Mouse (Mus musculus): ENCODE measurements around the gene Cnr1. TPM values are rescaled to one million over a fixed set of nuclear protein-coding genes. Genes with fewer than 3 reads are reported as not detected.
A peak's percentile ranks its signal among the peaks of the same experiment; 100 is the strongest.

The Cnr1 gene
- 0.43 and 0.62 TPM in 2 replicates for polyA plus RNA-seq (2016; fragmentation: Nextera tagmentation; extraction: Ambion mirVana)

- H3K4me1 ChIP-seq (replicated peaks) = 0 out of 2 replicates have a peak, but pooled peaks cover 4% of the 10 kb centered on the region
- H3K27ac ChIP-seq (ENCODE audit: poor library complexity, severe bottlenecking) = no peak within 1 kb of the TSS
- H3K9ac ChIP-seq = peak within 1 kb of the TSS; percentile 59
- no peaks in the 10 kb centered on the region for H3K9me3 ChIP-seq (replicated peaks)
- peak within 1 kb of the TSS; percentile 79 for H3K4me2 ChIP-seq
- WGBS = under 1% methylated on average over 67 of the region's 77 CpGs
- H3K4me3 ChIP-seq = peak within 1 kb of the TSS; percentile 53
- peak; percentile 85 for ATAC-seq (ENCODE audit: insufficient number of reproducible peaks, low FRiP score)
- H3K27me3 ChIP-seq (replicated peaks) = peaks cover 33% of the 10 kb centered on the region
- no peaks in the 10 kb centered on the region for H3K36me3 ChIP-seq
Observed at GRCm38 (mm10) chr4:33924234-33924888, at the start of gene Cnr1. Gene Cnr1, plus strand, starts transcription at chr4:33924593.

- ATAC-seq (ENCODE audit: insufficient number of reproducible peaks, low FRiP score) = no peak
- H3K4me2 ChIP-seq = no peak overlapping the region
- H3K4me3 ChIP-seq = no peak overlapping the region
- 74% methylated on average over 3 of the region's 3 CpGs for WGBS
- H3K9ac ChIP-seq = no peak overlapping the region
- H3K9me3 ChIP-seq (replicated peaks) = no peaks in the 10 kb centered on the region; the same call in 1 of the 2 replicates
- no peak overlapping the region for H3K27ac ChIP-seq (ENCODE audit: poor library complexity, severe bottlenecking)
- H3K27me3 ChIP-seq (replicated peaks) = no peaks in the 10 kb centered on the region
- no peaks in the 10 kb centered on the region for H3K4me1 ChIP-seq (replicated peaks)
- H3K36me3 ChIP-seq = no peaks in the 10 kb centered on the region
Observed at GRCm38 (mm10) chr4:33879944-33880343, 44.4 kb upstream of the Cnr1 start.

DNA sequence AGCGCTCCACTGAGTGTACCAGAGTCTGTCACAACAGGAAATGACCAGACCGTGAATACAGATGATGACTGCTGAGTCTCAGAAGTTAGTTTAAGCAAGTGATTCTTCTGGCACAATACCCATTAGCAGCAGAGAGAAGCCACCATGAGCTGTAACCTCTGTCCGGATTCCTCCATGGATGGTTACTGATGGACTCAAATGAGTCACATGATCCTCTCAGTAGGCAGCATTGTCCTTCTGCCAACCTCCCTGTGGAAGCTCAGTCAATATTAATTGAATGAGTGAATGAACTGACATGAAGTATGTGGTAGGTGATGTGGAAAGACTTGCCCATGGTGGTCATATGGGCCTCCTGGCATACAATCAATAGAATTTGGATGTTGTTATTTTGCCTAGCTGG lies 38.4 kb upstream of the Cnr1 start:
- H3K27me3 ChIP-seq (replicated peaks) = no peaks in the 10 kb centered on the region
- no peak overlapping the region for H3K9ac ChIP-seq
- H3K4me3 ChIP-seq = no peak overlapping the region
- no peaks in the 10 kb centered on the region; the same call in 1 of the 2 replicates for H3K9me3 ChIP-seq (replicated peaks)
- ATAC-seq (ENCODE audit: insufficient number of reproducible peaks, low FRiP score) = no peak
- no peaks in the 10 kb centered on the region for H3K36me3 ChIP-seq
- no peak overlapping the region for H3K4me2 ChIP-seq
- H3K27ac ChIP-seq (ENCODE audit: poor library complexity, severe bottlenecking) = no peak overlapping the region
- 67% methylated on average over 3 of the region's 3 CpGs for WGBS
- no peaks in the 10 kb centered on the region for H3K4me1 ChIP-seq (replicated peaks)

DNA sequence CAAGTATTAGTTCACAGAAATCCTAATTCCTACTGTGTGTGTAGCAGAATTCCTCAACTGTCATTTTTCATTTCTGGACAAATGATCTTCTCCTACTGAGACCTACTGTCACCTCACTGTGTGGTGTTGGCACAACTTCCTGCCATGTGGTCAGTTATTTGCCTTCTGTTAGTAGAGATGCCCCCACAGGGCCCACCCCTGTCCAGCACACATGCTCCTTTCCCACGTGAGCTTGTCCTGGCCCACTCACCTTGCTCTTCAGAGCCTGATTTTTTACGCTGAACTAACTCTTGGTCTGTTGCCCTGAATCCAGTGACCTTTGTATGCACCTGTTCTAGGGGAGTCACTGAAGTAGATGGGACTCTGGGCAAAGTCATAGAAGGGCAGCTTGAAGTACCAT lies 34.4 kb upstream of the Cnr1 start:
- ATAC-seq (ENCODE audit: insufficient number of reproducible peaks, low FRiP score) = no peak

DNA sequence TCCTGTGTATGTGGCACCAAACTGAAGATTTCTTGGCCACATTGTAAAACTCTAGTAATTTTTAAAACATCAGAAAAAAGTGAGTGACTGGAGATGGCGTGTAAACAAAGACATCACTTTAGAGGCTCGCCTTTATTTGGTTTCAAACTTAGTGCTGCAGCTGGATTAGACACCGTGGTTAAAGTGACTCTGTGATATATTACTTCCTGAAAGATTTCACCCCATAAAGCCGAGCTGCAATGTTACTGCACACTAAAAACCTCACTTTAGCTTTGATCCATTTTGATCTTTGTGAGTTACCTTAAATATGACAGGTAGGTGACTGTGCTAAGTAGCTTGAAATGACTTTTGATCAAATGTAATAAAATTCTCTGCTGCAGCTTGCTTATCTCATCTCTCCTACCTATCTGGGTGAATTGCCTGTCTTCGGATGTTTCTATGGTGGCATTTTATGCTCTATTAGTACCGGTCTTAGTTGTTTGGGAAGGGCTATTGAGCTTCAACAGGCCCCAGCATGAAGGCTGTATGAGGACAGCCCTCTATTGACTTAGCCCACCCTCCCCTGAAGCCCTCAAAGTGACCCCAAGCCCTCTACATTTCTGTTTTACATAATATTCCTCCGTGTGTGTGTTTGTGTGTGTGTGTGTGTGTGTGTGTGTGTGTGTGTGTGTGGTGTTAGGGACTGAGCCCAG lies 32.1 kb upstream of the Cnr1 start:
- H3K36me3 ChIP-seq = no peaks in the 10 kb centered on the region
- H3K27me3 ChIP-seq (replicated peaks) = no peaks in the 10 kb centered on the region
- H3K9ac ChIP-seq = no peak overlapping the region
- no peaks in the 10 kb centered on the region for H3K9me3 ChIP-seq (replicated peaks)
- no peak overlapping the region for H3K4me3 ChIP-seq
- WGBS = 62% methylated on average over 7 of the region's 7 CpGs
- ATAC-seq (ENCODE audit: insufficient number of reproducible peaks, low FRiP score) = no peak
- no peak overlapping the region for H3K27ac ChIP-seq (ENCODE audit: poor library complexity, severe bottlenecking)
- no peaks in the 10 kb centered on the region for H3K4me1 ChIP-seq (replicated peaks)
- H3K4me2 ChIP-seq = no peak overlapping the region

More for the DNA sequence above, 34.4 kb upstream of the Cnr1 start:
- Histone ChIP-seq H3K4me3 (no peak overlapping the region), H3K36me3 (no peaks in the 10 kb centered on the region), H3K27me3 (replicated peaks) (no peaks in the 10 kb centered on the region), H3K4me2 (no peak overlapping the region), H3K9ac (no peak overlapping the region), H3K27ac (ENCODE audit: poor library complexity, severe bottlenecking) (no peak overlapping the region), H3K4me1 (replicated peaks) (no peaks in the 10 kb centered on the region), H3K9me3 (replicated peaks) (no peaks in the 10 kb centered on the region)
- 75% methylated on average over 2 of the region's 2 CpGs for WGBS

DNA sequence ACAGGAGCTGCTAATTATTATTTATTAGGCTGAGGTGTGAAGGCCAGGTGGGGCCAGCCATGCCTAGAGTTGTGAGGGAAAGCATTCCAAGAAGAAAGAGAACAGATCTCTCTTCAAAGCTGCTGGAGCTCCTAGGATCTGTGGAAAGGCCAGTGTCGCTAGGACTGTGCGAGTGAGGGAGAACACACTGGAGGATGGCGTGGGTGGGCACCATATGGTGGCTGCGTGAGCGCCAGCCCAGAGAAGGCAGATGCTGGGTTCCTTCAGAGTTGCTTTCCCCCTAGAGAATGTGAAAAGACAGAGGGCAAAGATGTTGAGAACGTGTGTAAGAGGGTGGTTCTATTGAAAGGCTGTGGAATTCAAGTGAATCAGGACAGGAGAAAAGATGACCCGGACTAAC lies 30.6 kb upstream of the Cnr1 start:
- Histone ChIP-seq H3K4me1 (replicated peaks) (no peaks in the 10 kb centered on the region), H3K36me3 (no peaks in the 10 kb centered on the region), H3K27ac (ENCODE audit: poor library complexity, severe bottlenecking) (no peak overlapping the region), H3K4me2 (no peak overlapping the region), H3K27me3 (replicated peaks) (no peaks in the 10 kb centered on the region), H3K9me3 (replicated peaks) (no peaks in the 10 kb centered on the region), H3K9ac (no peak overlapping the region), H3K4me3 (no peak overlapping the region)
- 78% methylated on average over 7 of the region's 7 CpGs for WGBS
- ATAC-seq (ENCODE audit: insufficient number of reproducible peaks, low FRiP score) = no peak

- no peak for ATAC-seq (ENCODE audit: insufficient number of reproducible peaks, low FRiP score)
- 69% methylated on average over 8 of the region's 8 CpGs for WGBS
Observed at GRCm38 (mm10) chr4:33895046-33895445, 29.3 kb upstream of the Cnr1 start.

GRCm38 (mm10) chr4:33895491-33895890 lies 28.9 kb upstream of the Cnr1 start:
- Histone ChIP-seq H3K36me3 (no peaks in the 10 kb centered on the region), H3K27me3 (replicated peaks) (no peaks in the 10 kb centered on the region), H3K4me3 (no peak overlapping the region), H3K9me3 (replicated peaks) (no peaks in the 10 kb centered on the region), H3K9ac (no peak overlapping the region), H3K4me1 (replicated peaks) (no peaks in the 10 kb centered on the region), H3K27ac (ENCODE audit: poor library complexity, severe bottlenecking) (no peak overlapping the region), H3K4me2 (no peak overlapping the region)
- 91% methylated on average over 2 of the region's 2 CpGs for WGBS
- no peak for ATAC-seq (ENCODE audit: insufficient number of reproducible peaks, low FRiP score)

More at GRCm38 (mm10) chr4:33895046-33895445, 29.3 kb upstream of the Cnr1 start:
- Histone ChIP-seq H3K4me1 (replicated peaks) (no peaks in the 10 kb centered on the region), H3K9me3 (replicated peaks) (no peaks in the 10 kb centered on the region), H3K27me3 (replicated peaks) (no peaks in the 10 kb centered on the region), H3K9ac (no peak overlapping the region), H3K4me3 (no peak overlapping the region), H3K36me3 (no peaks in the 10 kb centered on the region), H3K4me2 (no peak overlapping the region), H3K27ac (ENCODE audit: poor library complexity, severe bottlenecking) (no peak overlapping the region)

DNA sequence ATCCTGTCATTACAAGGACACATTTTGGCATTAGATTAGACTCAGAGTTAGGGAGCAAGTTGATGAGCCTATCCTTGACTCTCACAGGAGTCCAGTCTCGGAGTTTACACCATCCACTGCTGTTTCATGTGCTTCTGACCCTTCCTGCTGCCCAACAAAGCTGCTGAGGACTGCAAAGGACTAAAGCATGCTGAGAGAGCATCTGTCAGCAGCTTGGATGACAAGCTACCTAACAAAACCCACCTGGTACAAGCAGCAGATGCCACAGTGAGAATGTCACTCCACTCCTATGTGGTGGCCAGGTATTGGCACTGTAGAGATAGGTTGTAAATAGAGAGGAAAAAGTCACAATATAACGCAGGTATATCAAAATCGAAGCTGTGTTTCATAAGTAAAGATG lies 22.7 kb upstream of the Cnr1 start:
- ATAC-seq (ENCODE audit: insufficient number of reproducible peaks, low FRiP score) = no peak
- no peaks in the 10 kb centered on the region for H3K36me3 ChIP-seq
- no peak overlapping the region for H3K9ac ChIP-seq
- H3K4me2 ChIP-seq = no peak overlapping the region
- H3K4me1 ChIP-seq (replicated peaks) = no peaks in the 10 kb centered on the region
- no peaks in the 10 kb centered on the region for H3K9me3 ChIP-seq (replicated peaks)
- no peaks in the 10 kb centered on the region for H3K27me3 ChIP-seq (replicated peaks)
- H3K27ac ChIP-seq (ENCODE audit: poor library complexity, severe bottlenecking) = no peak overlapping the region
- H3K4me3 ChIP-seq = no peak overlapping the region
- WGBS = 64% methylated on average over 3 of the region's 3 CpGs

DNA sequence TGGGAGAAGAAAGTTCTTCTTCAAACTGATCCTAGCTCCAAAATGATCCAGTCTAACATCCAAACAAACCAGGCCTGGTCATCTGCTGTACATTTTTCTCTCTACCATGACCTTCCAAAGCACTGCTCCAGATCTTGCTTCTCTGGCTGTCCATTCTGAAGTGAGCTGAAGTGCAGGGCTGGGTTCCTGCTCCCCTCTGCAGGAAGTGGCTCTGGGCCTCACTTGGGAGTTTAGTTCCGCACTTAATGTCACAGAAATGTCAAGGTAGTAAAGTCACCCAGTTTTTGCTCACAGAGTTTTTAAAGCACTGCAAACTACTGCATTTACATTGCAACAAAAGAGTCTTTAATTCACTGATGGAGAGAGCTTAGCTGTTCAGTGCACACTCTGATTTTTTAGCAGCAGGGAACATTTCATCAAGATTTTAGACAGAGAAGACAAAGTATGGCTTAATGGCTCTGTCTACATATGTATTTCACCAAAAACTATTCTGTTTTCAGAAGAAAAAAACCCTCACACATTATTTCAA lies 20.5 kb upstream of the Cnr1 start:
- Histone ChIP-seq H3K27me3 (replicated peaks) (no peaks in the 10 kb centered on the region), H3K4me3 (no peak overlapping the region), H3K27ac (ENCODE audit: poor library complexity, severe bottlenecking) (no peak overlapping the region), H3K4me2 (no peak overlapping the region), H3K9me3 (replicated peaks) (no peaks in the 10 kb centered on the region), H3K36me3 (no peaks in the 10 kb centered on the region), H3K4me1 (replicated peaks) (no peaks in the 10 kb centered on the region), H3K9ac (no peak overlapping the region)
- 59% methylated on average over 1 of the region's 1 CpGs for WGBS
- ATAC-seq (ENCODE audit: insufficient number of reproducible peaks, low FRiP score) = no peak

DNA sequence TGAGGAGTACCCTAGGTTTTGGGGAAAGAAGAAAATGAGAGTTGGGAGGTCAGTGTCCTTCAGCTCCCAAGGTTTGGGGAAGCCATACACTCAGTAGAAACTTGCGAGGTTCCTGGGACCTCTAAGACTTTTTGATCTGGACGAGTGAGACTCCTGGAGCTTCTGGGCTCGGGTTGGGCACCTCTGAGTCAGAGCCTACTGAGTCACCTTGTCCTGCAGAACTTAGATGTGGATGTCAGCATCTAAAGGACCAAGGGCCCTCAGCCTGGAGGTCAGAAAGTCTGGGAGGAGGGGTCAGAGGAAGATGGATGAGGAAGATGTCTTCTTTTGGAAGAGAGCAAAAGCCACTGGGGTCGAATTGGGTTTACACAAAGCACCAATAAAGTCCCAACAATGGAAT lies 19.6 kb upstream of the Cnr1 start:
- ATAC-seq (ENCODE audit: insufficient number of reproducible peaks, low FRiP score) = no peak
- no peaks in the 10 kb centered on the region for H3K36me3 ChIP-seq
- H3K27me3 ChIP-seq (replicated peaks) = no peaks in the 10 kb centered on the region
- no peak overlapping the region for H3K27ac ChIP-seq (ENCODE audit: poor library complexity, severe bottlenecking)
- no peak overlapping the region for H3K4me2 ChIP-seq
- WGBS = 62% methylated on average over 4 of the region's 4 CpGs
- H3K4me1 ChIP-seq (replicated peaks) = no peaks in the 10 kb centered on the region
- H3K4me3 ChIP-seq = no peak overlapping the region
- H3K9me3 ChIP-seq (replicated peaks) = no peaks in the 10 kb centered on the region
- no peak overlapping the region for H3K9ac ChIP-seq
